Mouse (Mus musculus) spleen, adult 2 months (tissue): Measurements from ENCODE around the gene Mns1. TPM values are rescaled to one million over a fixed set of nuclear protein-coding genes. Genes with fewer than 3 reads are reported as not detected.
"Not testable (repeated sequence)": the region's sequence is repeated elsewhere in the genome, so short reads cannot be mapped to it uniquely, and the experiment has no call there.

Source experiments
- DNase-seq, 2 experiments: peaks; one replicate each; pipeline versions ENCODE4 v3.0.0 to v3.0.0-alpha.2; 2012 to 2021; ENCODE audit warnings: low spot score in 2 of 2, low read depth in 1 of 2
- H3K27ac ChIP-seq: fragments of 200-500 bp; 2 replicates; pipeline ENCODE4 v1.5.1; 2012; ENCODE audit warnings: low read length, inconsistent platforms; ENCODE audit not compliant: insufficient read depth
- H3K27me3 ChIP-seq: fragments of 200-500 bp; 2 replicates; pipeline ENCODE4 v1.6.1; 2012; ENCODE audit warnings: mild to moderate bottlenecking, moderate library complexity, low read length, inconsistent platforms; ENCODE audit not compliant: control insufficient read depth, insufficient read depth
- H3K36me3 ChIP-seq: fragments of 200-500 bp; 2 replicates; pipeline ENCODE4 v1.6.1; 2012; ENCODE audit warnings: mild to moderate bottlenecking, low read length, inconsistent platforms; ENCODE audit not compliant: control insufficient read depth, insufficient read depth
- H3K4me1 ChIP-seq: fragments of 200-500 bp; 2 replicates; pipeline ENCODE4 v1.6.1; 2011; ENCODE audit warnings: inconsistent platforms; ENCODE audit not compliant: control insufficient read depth, insufficient read depth, insufficient read length
- H3K4me3 ChIP-seq: fragments of 200-500 bp; 2 replicates; pipeline ENCODE4 v1.5.1; 2011; ENCODE audit warnings: mild to moderate bottlenecking, inconsistent platforms; ENCODE audit not compliant: insufficient read depth, insufficient read length; ENCODE audit errors: extremely low read depth
- CTCF ChIP-seq: fragments of 200-500 bp; IDR thresholded peaks from 2 replicates; pipeline ENCODE4 v1.5.1; 2011; ENCODE audit warnings: mild to moderate bottlenecking, inconsistent platforms; ENCODE audit not compliant: insufficient read depth, insufficient read length, insufficient replicate concordance; ENCODE audit errors: extremely low read depth
- POLR2A ChIP-seq: fragments of 200-500 bp; IDR thresholded peaks from 2 replicates; pipeline ENCODE4 v1.6.1; 2011; ENCODE audit warnings: low read depth, low read length, inconsistent platforms
- WGBS: fragments of 180-500 bp; shearing (Covaris S2); methylation state at CpG from one replicate; pipeline ENCODE4 v1.1.7; 2018; 5-methylcytosine and 5-hydroxymethylcytosine counted together
- polyA plus RNA-seq: library from polyadenylated mRNA; depleted of rRNA; stranded (reverse); fragments of >200 nt; gene quantifications from 2 replicates; pipeline ENCODE4 v1.2.3, GENCODE M21; 2012

Mns1 gene
- polyA plus RNA-seq, 1 experiment: 0.63 TPM

- DNase-seq: no peak
- H3K4me3 ChIP-seq: no peak overlapping the region
- TF ChIP-seq CTCF (no peak), POLR2A (no peak)
- no peaks in the 10 kb centered on the region for H3K4me1 ChIP-seq
- H3K36me3 ChIP-seq: no peaks in the 10 kb centered on the region
- H3K27ac ChIP-seq: no peak overlapping the region
- WGBS: 80% methylated on average over 10 of the region's 10 CpGs
- no peaks in the 10 kb centered on the region for H3K27me3 ChIP-seq
These were observed 4.3 kb downstream of the Mns1 start for GRCm38 (mm10) chr9:72441927-72442715.

GRCm38 (mm10) chr9:72448026-72448425 lies 10.2 kb downstream of the Mns1 start:
- no peak overlapping the region for H3K4me3 ChIP-seq
- H3K27me3 ChIP-seq: no peaks in the 10 kb centered on the region
- H3K36me3 ChIP-seq: no peaks in the 10 kb centered on the region
- peak; percentile 52; the same call in 1 of the 2 replicates for TF ChIP-seq CTCF
- TF ChIP-seq POLR2A: no peak
- 36% methylated on average over 8 of the region's 8 CpGs for WGBS
- peaks cover 10% of the 10 kb centered on the region for H3K4me1 ChIP-seq
- peak; percentile 41 to 68 for DNase-seq
- no peak overlapping the region for H3K27ac ChIP-seq

GRCm38 (mm10) chr9:72449367-72449766 lies 11.6 kb downstream of the Mns1 start:
- peaks cover 10% of the 10 kb centered on the region for H3K4me1 ChIP-seq
- H3K27me3 ChIP-seq: no peaks in the 10 kb centered on the region
- H3K36me3 ChIP-seq: no peaks in the 10 kb centered on the region
- peak overlapping the region; percentile 29 for H3K27ac ChIP-seq
- TF ChIP-seq CTCF: no peak
- TF ChIP-seq POLR2A: no peak
- WGBS: 4% methylated on average over 7 of the region's 7 CpGs
- DNase-seq: peak; percentile 28 to 52
- H3K4me3 ChIP-seq: peak overlapping the region; percentile 72

GRCm38 (mm10) chr9:72449841-72450240 lies 12.0 kb downstream of the Mns1 start:
- peak overlapping the region; percentile 72 for H3K4me3 ChIP-seq
- TF ChIP-seq CTCF (no peak), POLR2A (no peak)
- no peaks in the 10 kb centered on the region for H3K27me3 ChIP-seq
- H3K27ac ChIP-seq: peak overlapping the region; percentile 29
- DNase-seq: no peak
- WGBS: 79% methylated on average over 2 of the region's 2 CpGs
- H3K4me1 ChIP-seq: peaks cover 10% of the 10 kb centered on the region
- no peaks in the 10 kb centered on the region for H3K36me3 ChIP-seq

- H3K4me1 ChIP-seq: peaks cover 10% of the 10 kb centered on the region
- H3K27me3 ChIP-seq: no peaks in the 10 kb centered on the region
- 72% methylated on average over 1 of the region's 1 CpGs for WGBS
- TF ChIP-seq CTCF: no peak
- no peak for TF ChIP-seq POLR2A
- H3K27ac ChIP-seq: no peak overlapping the region
- no peak for DNase-seq
- H3K36me3 ChIP-seq: no peaks in the 10 kb centered on the region
- no peak overlapping the region for H3K4me3 ChIP-seq
These were observed 12.6 kb downstream of the Mns1 start for GRCm38 (mm10) chr9:72450363-72450762.

GRCm38 (mm10) chr9:72451111-72451510 lies 13.3 kb downstream of the Mns1 start:
- no peaks in the 10 kb centered on the region for H3K27me3 ChIP-seq
- no peak for DNase-seq
- TF ChIP-seq CTCF: no peak
- TF ChIP-seq POLR2A: no peak
- no peak overlapping the region for H3K4me3 ChIP-seq
- H3K4me1 ChIP-seq: peaks cover 10% of the 10 kb centered on the region
- H3K27ac ChIP-seq: no peak overlapping the region
- WGBS: 50% methylated on average over 6 of the region's 6 CpGs
- no peaks in the 10 kb centered on the region for H3K36me3 ChIP-seq

- DNase-seq: not testable (repeated sequence)
These were observed 16.5 kb downstream of the Mns1 start for GRCm38 (mm10) chr9:72454281-72454680.

More at GRCm38 (mm10) chr9:72454281-72454680, 16.5 kb downstream of the Mns1 start:
- not testable (repeated sequence) for H3K27ac ChIP-seq, H3K4me3 ChIP-seq, H3K27me3 ChIP-seq, H3K36me3 ChIP-seq
- peaks cover 10% of the 10 kb centered on the region for H3K4me1 ChIP-seq
